Mouse (Mus musculus): ENCODE results near the gene Sept1. TPM values are rescaled to one million over a fixed set of nuclear protein-coding genes. Genes with fewer than 3 reads are reported as not detected.
"Not testable (repeated sequence)": the region's sequence is repeated elsewhere in the genome, so short reads cannot be mapped to it uniquely, and the experiment has no call there.

The Sept1 gene
- total RNA-seq, 2 experiments from 2014 or later, result 5.5 to 5.9 TPM

DNA sequence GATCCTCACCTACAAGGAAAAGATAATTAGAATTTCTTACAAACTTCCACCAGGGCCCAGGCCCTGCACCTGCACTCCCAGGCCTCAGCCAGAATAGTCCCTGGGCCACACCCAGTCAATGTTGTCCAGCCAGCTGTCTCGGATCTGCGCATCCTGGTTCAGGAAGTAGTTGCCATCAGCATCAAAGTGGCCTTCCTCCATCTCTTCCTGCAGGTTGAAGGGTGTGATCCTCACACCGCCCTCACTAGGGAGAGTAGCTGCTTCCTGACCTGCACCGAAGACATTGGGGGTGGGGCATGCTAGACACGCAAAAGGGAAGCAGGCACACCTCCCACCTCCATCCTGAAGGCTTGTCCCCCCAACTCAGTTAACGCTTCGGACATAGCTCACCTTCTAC lies 38.3 kb downstream of the Sept1 start:
- no peak for DNase-seq (ENCODE audit: low spot score in 2 of 2)

DNA sequence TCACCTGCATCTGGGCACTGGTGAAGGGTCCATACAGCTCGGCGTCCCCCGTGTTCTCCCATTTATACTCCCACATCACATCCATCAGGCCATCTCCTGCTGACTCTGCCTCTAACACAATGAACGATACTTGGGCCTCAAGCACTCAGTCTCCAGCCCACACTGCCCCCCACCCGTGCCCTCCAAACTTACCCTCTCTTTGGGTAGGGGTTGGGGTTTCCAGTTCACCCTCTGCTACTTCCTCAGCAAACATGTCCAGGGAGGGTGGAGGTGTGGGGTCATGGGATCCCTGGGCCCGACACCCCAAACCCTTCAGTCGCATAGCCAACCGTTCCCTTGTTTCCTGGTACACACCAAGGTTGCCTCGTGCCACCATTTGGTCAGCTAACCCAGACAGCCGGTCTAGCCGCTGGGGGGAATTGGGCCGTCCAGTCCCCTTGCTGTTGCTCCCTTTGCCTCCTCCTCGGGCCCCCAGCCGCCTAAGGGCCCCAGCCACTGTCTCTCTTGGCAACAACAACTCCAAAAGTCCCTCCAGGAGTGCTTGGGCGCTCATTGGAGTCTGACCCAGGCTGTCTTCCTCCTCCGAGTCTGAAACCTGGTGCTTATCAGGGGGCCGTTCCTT lies 38.8 kb downstream of the Sept1 start:
- DNase-seq (ENCODE audit: low spot score in 2 of 2), result no peak

DNA sequence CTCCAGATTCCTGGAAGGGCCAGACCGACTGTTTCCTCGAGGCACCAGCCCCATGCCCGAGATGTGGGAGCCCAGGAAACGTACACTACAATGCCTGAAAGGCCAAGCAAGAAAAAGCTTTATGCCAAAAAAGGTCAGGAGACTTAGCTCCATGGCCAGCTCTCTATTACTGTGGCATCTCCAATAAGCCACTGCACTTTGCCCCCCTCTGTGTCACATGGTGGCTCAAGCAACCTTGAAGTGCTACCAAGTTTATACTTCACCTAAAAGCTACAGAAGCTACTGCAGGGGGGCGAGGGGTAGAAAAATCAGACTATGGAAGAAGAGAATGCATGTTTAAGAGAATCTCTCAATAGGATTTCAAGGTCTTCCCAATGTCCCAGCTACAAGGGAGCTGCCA lies 39.9 kb downstream of the Sept1 start:
- DNase-seq (ENCODE audit: low spot score in 2 of 2), result no peak

GRCm38 (mm10) chr7:127190672-127191071 lies 42.3 kb downstream of the Sept1 start:
- no peak for DNase-seq (ENCODE audit: low spot score in 2 of 2)

DNA sequence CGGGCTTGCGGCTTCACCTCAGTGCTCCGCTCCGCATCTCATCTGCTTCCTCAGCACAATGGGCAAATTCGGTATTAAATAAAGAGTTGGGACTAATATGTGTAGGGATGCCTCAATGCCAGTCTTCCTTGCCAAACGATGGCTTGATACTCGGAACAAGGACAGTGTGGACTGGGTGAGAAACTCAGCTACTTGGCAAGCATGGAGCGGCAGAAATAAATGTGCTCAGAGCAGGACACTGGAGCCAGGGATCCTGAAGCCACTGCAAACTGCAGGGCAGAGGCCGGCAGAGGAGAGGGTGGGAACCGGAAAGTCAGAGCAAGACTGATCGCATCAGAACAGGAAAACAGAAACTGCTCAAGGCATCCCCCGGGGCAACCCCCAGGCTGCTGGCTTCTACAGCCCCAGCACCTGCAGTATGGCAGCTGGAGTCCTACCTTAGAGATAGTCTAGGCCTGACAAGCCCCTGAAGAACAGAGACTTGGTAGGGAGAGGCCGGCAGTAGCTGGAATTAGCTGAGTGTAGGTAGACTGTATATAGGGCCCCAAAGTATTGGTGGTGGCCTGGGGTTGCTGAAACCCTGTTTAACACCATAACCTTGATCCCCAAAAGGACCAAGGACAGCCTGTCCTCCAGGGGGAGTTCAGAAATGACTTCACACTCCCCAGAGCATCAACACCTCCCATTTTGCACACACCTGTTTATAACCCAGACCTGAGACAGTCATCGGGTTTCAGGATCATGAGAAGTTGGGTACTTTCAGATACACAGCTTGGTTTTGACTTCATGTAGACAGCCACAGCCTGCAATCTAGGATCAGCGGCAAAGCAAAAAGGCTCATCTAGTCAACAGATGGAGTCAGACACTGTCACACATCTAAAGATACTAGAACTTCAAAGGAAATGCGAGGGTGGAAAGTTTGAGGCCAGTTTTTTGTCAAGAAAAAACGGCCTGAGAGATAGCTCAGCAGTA lies 44.3 kb downstream of the Sept1 start:
- DNase-seq (ENCODE audit: low spot score in 2 of 2), result no peak

DNA sequence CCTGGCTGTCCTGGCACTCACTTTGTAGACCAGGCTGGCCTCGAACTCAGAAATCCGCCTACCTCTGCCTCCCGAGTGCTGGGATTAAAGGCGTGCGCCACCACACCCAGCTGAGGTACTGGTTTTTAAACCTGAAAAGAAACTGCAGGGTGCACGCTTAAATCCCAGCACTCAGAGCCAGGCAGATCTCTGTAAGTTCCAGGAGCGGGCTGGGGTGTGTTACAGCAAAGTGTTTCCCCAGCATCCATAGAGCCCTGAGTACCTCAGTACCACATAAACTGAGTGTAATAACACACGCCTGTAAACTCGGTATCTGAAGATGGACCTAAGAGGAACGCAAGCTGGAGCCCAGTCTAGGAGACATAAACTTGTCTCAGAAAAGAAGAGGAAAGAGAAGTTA lies 45.6 kb downstream of the Sept1 start:
- DNase-seq (ENCODE audit: low spot score in 2 of 2), result no peak

DNA sequence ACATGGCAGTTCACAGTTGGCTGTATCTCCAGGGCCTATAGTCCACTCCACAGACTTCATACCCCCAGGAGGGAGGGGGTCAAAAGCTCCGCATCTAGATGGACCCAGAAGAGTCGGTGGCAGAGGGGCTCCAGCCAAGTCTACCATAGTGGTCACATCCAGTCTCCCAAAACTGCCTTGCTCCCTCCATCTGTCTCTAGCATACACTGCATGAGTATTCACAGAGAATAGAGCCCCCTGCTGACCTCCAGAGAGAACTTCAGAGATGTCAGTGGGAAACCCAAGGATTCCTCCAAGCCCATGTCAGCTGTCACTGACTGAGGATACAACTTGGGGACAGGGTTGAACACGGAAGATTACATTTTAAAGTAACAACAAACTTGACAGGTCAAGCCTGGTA lies 47.3 kb downstream of the Sept1 start:
- DNase-seq (ENCODE audit: low spot score in 2 of 2), result no peak

DNA sequence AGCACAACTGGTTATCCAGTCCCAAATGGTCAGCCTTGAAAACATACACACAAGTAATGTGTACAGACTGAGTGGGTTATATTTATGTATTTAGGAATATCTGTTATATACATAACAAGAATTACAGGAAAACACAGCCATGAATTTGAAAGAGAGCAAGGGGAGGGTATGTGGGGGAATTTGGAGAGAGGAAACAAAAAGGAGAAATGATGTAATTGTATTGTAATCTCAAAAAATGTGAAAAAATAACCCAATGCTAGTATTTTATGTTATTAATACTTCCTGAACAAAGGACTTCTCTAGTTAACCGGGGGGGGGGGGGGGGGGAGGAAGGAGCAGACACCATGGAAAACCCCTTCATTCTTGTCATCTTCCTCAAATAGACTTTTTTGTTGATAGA lies 48.2 kb downstream of the Sept1 start:
- no peak for DNase-seq (ENCODE audit: low spot score in 2 of 2)

GRCm38 (mm10) chr7:127183828-127184227 lies 49.1 kb downstream of the Sept1 start:
- DNase-seq (ENCODE audit: low spot score in 2 of 2), result no peak

GRCm38 (mm10) chr7:127183345-127183744 lies 49.6 kb downstream of the Sept1 start:
- no peak for DNase-seq (ENCODE audit: low spot score in 2 of 2)

GRCm38 (mm10) chr7:127181724-127182123 lies 51.2 kb downstream of the Sept1 start:
- DNase-seq (ENCODE audit: low spot score in 2 of 2), result not testable (repeated sequence)

GRCm38 (mm10) chr7:127180783-127181182 lies 52.1 kb downstream of the Sept1 start:
- DNase-seq (ENCODE audit: low spot score in 2 of 2), result no peak

DNA sequence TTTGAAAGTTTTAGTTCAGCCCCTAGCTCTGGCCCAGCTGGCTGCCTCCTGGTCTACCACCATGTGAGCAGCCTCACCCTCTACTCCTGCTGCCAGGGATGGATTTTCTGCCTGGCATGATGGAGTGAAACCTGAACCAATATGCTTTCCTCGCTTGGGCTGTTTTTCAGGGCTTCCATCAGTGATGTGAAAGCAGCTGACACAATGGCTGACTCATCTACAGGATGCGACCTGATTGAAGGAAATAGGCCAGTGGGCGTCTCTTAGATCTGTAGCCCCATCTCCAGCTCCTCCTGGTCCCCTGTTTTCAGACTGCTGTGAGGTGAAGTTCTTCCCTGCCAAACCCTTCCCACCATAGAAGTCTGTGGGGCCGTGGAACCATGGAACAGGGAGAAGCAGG lies 56.0 kb downstream of the Sept1 start:
- DNase-seq (ENCODE audit: low spot score in 2 of 2), result no peak

DNA sequence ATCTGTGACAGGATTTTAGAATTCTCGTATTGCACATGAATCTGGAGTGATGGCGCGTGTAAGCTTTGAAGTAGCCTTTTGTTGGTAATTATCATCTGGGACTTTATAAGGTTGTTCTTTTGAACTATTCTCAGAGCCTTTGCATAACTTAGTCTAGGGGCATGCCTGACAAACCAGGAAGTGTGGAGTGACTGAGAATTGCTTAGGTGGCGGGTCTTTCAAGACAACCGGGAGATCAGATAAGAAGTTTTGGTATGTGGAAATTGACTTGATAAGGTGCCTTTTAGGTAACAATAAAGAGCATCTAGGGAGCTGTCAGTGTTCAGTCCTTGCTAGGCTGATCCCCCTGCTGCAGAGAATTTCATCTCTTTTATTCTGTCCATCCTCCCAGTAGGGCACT lies 66.4 kb downstream of the Sept1 start:
- no peak for DNase-seq (ENCODE audit: low spot score in 2 of 2)

GRCm38 (mm10) chr7:127165607-127166493 lies 67.1 kb downstream of the Sept1 start:
- DNase-seq (ENCODE audit: low spot score in 2 of 2), result no peak

Other genes with a start within 250 kb of the Sept1 start
- gene Mvp, start 218.5 kb downstream of the Sept1 start, total RNA-seq (2021), result 1 to 10 TPM; 5.6 to 6.2 TPM
- gene Pagr1b, start 216.6 kb downstream of the Sept1 start, total RNA-seq (2021), result under 1 TPM in 1 of 2 experiments, not detected in 1; 0.62 TPM
- gene Pagr1a, start 215.8 kb downstream of the Sept1 start, total RNA-seq (2021), result 10 to 100 TPM; 24.9 to 34.2 TPM
- gene Gm42742, start 212.0 kb downstream of the Sept1 start, total RNA-seq (2021), result 10 to 100 TPM; 33.4 to 34.8 TPM
- gene Prrt2, start 211.9 kb downstream of the Sept1 start, total RNA-seq (2021), result 100 to 1,000 TPM; 146 to 184 TPM
- 100 to 1,000 TPM; 283 to 292 TPM for gene Maz, start 206.1 kb downstream of the Sept1 start, total RNA-seq (2021)
- 10 to 100 TPM; 12.6 to 16.5 TPM for gene Kif22, start 190.7 kb downstream of the Sept1 start, total RNA-seq (2021)
- not detected for gene Zg16, start 145.8 kb downstream of the Sept1 start, total RNA-seq (2021)
- gene AI467606, start 141.8 kb downstream of the Sept1 start, total RNA-seq (2021), result 1 to 10 TPM; 1.3 to 1.4 TPM
- gene Qprt, start 110.9 kb downstream of the Sept1 start, total RNA-seq (2021), result under 1 TPM; 0.20 to 0.57 TPM
- under 1 TPM; 0.33 to 0.55 TPM for gene Spn, start 95.3 kb downstream of the Sept1 start, total RNA-seq (2021)
- gene Cd2bp2, start 37.1 kb downstream of the Sept1 start, total RNA-seq (2021), result 10 to 100 TPM; 70.5 to 75.5 TPM
- 10 to 100 TPM; 84.6 to 95.4 TPM for gene Tbc1d10b, start 24.7 kb downstream of the Sept1 start, total RNA-seq (2021)
- 1 to 10 TPM; 1.3 to 3.3 TPM for gene Mylpf, start 24.2 kb downstream of the Sept1 start, total RNA-seq (2021)
- 10 to 100 TPM; 19.3 to 19.6 TPM for gene Zfp553, start 69 bp downstream of the Sept1 start, total RNA-seq (2021)
- 10 to 100 TPM; 56.7 to 67.0 TPM for gene Zfp771, start 11.1 kb upstream of the Sept1 start, total RNA-seq (2021)
- 10 to 100 TPM; 36.0 to 37.1 TPM for gene Dctpp1, start 27.6 kb upstream of the Sept1 start, total RNA-seq (2021)
- gene Sephs2, start 40.9 kb upstream of the Sept1 start, total RNA-seq (2021), result 10 to 100 TPM; 45.7 to 49.4 TPM
- under 1 TPM; 0.51 to 0.89 TPM for gene Itgal, start 63.1 kb upstream of the Sept1 start, total RNA-seq (2021)
- 10 to 100 TPM; 11.9 to 13.5 TPM for gene Zfp768, start 112.5 kb upstream of the Sept1 start, total RNA-seq (2021)
- 1 to 10 TPM; 7.3 to 7.5 TPM for gene Zfp747, start 142.9 kb upstream of the Sept1 start, total RNA-seq (2021)
- 1 to 10 TPM; 3.3 TPM for gene 9130019O22Rik, start 154.0 kb upstream of the Sept1 start, total RNA-seq (2021)
- 1 to 10 TPM; 5.4 to 6.4 TPM for gene E430018J23Rik, start 160.5 kb upstream of the Sept1 start, total RNA-seq (2021)
- 1 to 10 TPM; 4.1 to 4.4 TPM for gene Zfp764, start 173.7 kb upstream of the Sept1 start, total RNA-seq (2021)
- 10 to 100 TPM; 10.0 to 11.7 TPM for gene Zfp688, start 188.9 kb upstream of the Sept1 start, total RNA-seq (2021)
- 1 to 10 TPM; 7.5 to 7.7 TPM for gene Zfp689, start 216.0 kb upstream of the Sept1 start, total RNA-seq (2021)
- 10 to 100 TPM; 31.6 to 34.8 TPM for gene Prr14, start 226.5 kb upstream of the Sept1 start, total RNA-seq (2021)
- 10 to 100 TPM; 60.0 to 63.1 TPM for gene Fbrs, start 246.1 kb upstream of the Sept1 start, total RNA-seq (2021)